Mouse (Mus musculus) ES-E14 (cell line): Measurements from ENCODE around the gene Otud1.

Experiments
- CHD2 ChIP-seq: IDR thresholded peaks from 2 replicates; pipeline ENCODE4 v1.6.1; 2014; ENCODE audit warnings: mild to moderate bottlenecking, low read depth, low read length, inconsistent platforms
- HCFC1 ChIP-seq: IDR thresholded peaks from 2 replicates; pipeline ENCODE4 v1.6.1; 2012; ENCODE audit warnings: low read length, inconsistent platforms, borderline replicate concordance; ENCODE audit not compliant: insufficient read depth
- MAFK ChIP-seq: IDR thresholded peaks from 2 replicates; pipeline ENCODE4 v1.6.1; 2014; ENCODE audit warnings: mild to moderate bottlenecking, low read depth, low read length, inconsistent platforms; ENCODE audit not compliant: insufficient read depth
- ZC3H11A ChIP-seq: IDR thresholded peaks from 2 replicates; pipeline ENCODE4 v1.6.1; 2012; ENCODE audit warnings: low read depth, mild to moderate bottlenecking, inconsistent platforms, low read length, borderline replicate concordance
- ZNF384 ChIP-seq: IDR thresholded peaks from 2 replicates; pipeline ENCODE4 v1.6.1; 2012; ENCODE audit warnings: low read depth, low read length, inconsistent platforms

DNA sequence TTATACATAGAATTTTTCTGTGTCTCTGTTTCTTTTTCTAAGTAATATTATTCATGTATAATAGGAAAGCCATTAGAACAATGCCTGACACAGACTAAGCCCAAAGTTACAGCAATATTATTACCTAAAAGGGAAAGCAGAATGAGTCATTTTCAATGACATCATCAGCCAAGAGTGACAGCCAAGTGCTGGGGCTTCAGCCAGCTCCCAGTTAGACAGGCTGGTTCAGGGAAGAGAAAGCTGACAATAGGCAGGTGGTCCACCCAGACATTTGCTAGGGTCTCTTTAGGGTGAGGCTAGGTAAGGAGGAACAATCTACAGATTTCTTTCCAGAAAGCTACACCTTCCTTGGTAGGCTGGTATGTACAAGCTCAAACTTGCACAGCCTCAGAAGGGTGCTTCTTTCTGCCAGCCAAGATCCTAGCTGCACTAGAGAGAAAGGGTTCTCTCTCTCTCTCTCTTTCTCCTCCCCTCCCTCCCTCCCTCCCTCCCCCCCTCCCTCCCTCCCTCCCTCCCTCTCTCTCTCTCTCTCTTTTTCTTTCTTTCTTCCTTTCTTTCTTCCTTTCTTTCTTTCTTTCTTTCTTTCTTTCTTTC lies 45.6 kb downstream of the Otud1 start:
- TF ChIP-seq MAFK (no peak), ZC3H11A (no peak), ZNF384 (no peak), CHD2 (no peak), HCFC1 (no peak)
